In the genomic region with DNA sequence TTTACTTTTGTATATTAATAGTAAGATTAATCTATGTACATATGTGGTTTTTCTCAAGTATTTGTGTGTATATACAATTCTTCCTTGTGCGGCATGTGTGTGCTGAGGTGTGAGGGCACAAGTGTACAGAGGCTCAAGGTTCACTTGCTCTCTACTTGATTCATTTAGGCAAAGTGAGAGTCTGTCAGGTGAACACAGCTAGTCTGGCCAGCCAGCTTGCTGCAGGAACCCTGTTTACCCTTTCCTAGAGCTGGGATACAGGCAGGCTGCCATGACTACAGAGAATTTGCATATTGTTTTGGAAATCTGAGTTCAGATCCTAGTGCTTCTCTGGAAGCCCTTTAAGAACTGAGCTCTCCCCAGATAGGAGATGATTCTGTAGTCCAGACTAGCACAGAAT, we compare ENCODE assay signal across 22 mouse cellular contexts. TPM values are rescaled to one million over a fixed set of nuclear protein-coding genes. Genes with fewer than 3 reads are reported as not detected.
A peak's percentile ranks its signal among the peaks of the same experiment; 100 is the strongest.
DNase-seq lines count a peak whose midpoint lies in the region; ATAC-seq and TF ChIP-seq lines count a peak whose summit lies in the region.
"Had no signal": no experiment of that assay in that cellular context is flagged by ENCODE, and none has a peak within 500 bp of the region (broad histone marks: within the 10 kb centered on the region; RNA-seq: fewer than 3 reads in every experiment).

No protein-coding gene starts in this region.

- TF ChIP-seq CTCF in liver, adult 2 months (IDR thresholded peaks at IDR 0.05; ENCODE audit: low read depth, low read length) = no peak

- H3K9ac ChIP-seq in intestine, embryonic 16.5 days (ENCODE audit: low read depth, low read length) = no peak overlapping the region
- no peak overlapping the region for H3K9ac ChIP-seq in intestine, embryonic 15.5 days
- no peak overlapping the region for H3K9ac ChIP-seq in liver, adult 2 months (ENCODE audit: low read depth, low read length)
- H3K9ac ChIP-seq: embryonic facial prominence, embryonic 12.5 days; forebrain, embryonic 12.5 days; heart, embryonic 15.5 days; hindbrain, embryonic 13.5 days had no signal

- H3K27ac ChIP-seq in intestine, embryonic 16.5 days (ENCODE audit: low read length) = no peak overlapping the region
- H3K27ac ChIP-seq in intestine, embryonic 15.5 days = no peak overlapping the region
- no peak overlapping the region for H3K27ac ChIP-seq in liver, adult 2 months (replicated peaks; ENCODE audit: insufficient read depth, low read depth, low read length)
- H3K27ac ChIP-seq: embryonic facial prominence, embryonic 12.5 days; forebrain, embryonic 12.5 days; heart, embryonic 15.5 days; hindbrain, embryonic 13.5 days had no signal

- no peak for TF ChIP-seq POLR2A in liver, adult 2 months (IDR thresholded peaks at IDR 0.05; ENCODE audit: extremely low read depth, insufficient read depth, low read length)

- peaks cover 9% of the 10 kb centered on the region; the same call in 1 of the 2 replicates for H3K79me2 ChIP-seq in liver, adult 2 months (ENCODE audit: control insufficient read depth, insufficient read depth, low read length)

- H3K36me3 ChIP-seq in intestine, embryonic 16.5 days (ENCODE audit: control insufficient read depth, insufficient read depth, low read length) = no peaks in the 10 kb centered on the region
- H3K36me3 ChIP-seq in intestine, embryonic 15.5 days = no peaks in the 10 kb centered on the region
- 0 out of 2 replicates have a peak, but pooled peaks cover 2% of the 10 kb centered on the region for H3K36me3 ChIP-seq in liver, adult 2 months (ENCODE audit: control insufficient read depth, insufficient read depth, low read length)
- H3K36me3 ChIP-seq: embryonic facial prominence, embryonic 12.5 days; forebrain, embryonic 12.5 days; heart, embryonic 15.5 days; hindbrain, embryonic 13.5 days had no signal

- H3K4me2 ChIP-seq in intestine, embryonic 16.5 days (ENCODE audit: low read depth, low read length) = no peak overlapping the region
- no peak overlapping the region for H3K4me2 ChIP-seq in intestine, embryonic 15.5 days (replicated peaks)
- H3K4me2 ChIP-seq: embryonic facial prominence, embryonic 12.5 days; forebrain, embryonic 12.5 days; heart, embryonic 11.5 days; heart, embryonic 15.5 days; hindbrain, embryonic 13.5 days had no signal

- 0 out of 2 replicates have a peak, but pooled peaks have one; percentile 46 for ATAC-seq in intestine, embryonic 16.5 days
- no peak for ATAC-seq in intestine, embryonic 15.5 days
- ATAC-seq: CD4-positive, CD25-positive, alpha-beta regulatory T cell, adult 4 months; forebrain, embryonic 16.5 days had no signal

- 67% methylated on average over 1 of the region's 1 CpGs for WGBS in intestine, embryonic 16.5 days
- WGBS in intestine, embryonic 15.5 days = 75% methylated on average over 1 of the region's 1 CpGs
- WGBS in liver, adult 2 months = 49% methylated on average over 1 of the region's 1 CpGs

- no peaks in the 10 kb centered on the region for H3K9me3 ChIP-seq in intestine, embryonic 16.5 days (ENCODE audit: control insufficient read depth, low read length)
- no peaks in the 10 kb centered on the region for H3K9me3 ChIP-seq in intestine, embryonic 15.5 days
- H3K9me3 ChIP-seq: embryonic facial prominence, embryonic 12.5 days; forebrain, embryonic 12.5 days; G1E; heart, embryonic 15.5 days; hindbrain, embryonic 13.5 days had no signal

- DNase-seq in kidney, adult 9 months = peak; percentile 33
- DNase-seq in kidney, postnatal 10 days = no peak
- peak; percentile 61 for DNase-seq in liver, adult 2 months (ENCODE audit: extremely low read depth, low read depth, low spot score)
- no peak for DNase-seq in liver
- no peak for DNase-seq in lung, adult 18-20 months
- DNase-seq: adrenal gland, postnatal 10 days; B cell, adult 2 months; cerebellum, adult 11-12 months; cerebellum, adult 9-10 months; gastrocnemius, postnatal 10 days; heart, adult 18-20 months; heart, postnatal 14 days had no signal

- H3K4me3 ChIP-seq in intestine, embryonic 16.5 days (ENCODE audit: low read length) = no peak overlapping the region
- H3K4me3 ChIP-seq in intestine, embryonic 15.5 days (replicated peaks) = no peak overlapping the region
- no peak overlapping the region for H3K4me3 ChIP-seq in liver, adult 2 months (ENCODE audit: insufficient read depth, low read depth, low read length)
- H3K4me3 ChIP-seq: embryonic facial prominence, embryonic 12.5 days; forebrain, embryonic 12.5 days; heart, embryonic 15.5 days; hindbrain, embryonic 13.5 days had no signal

- H3K27me3 ChIP-seq in intestine, embryonic 16.5 days (replicated peaks; ENCODE audit: control insufficient read depth, insufficient read depth, low read length) = no peaks in the 10 kb centered on the region
- no peaks in the 10 kb centered on the region for H3K27me3 ChIP-seq in intestine, embryonic 15.5 days (replicated peaks)
- H3K27me3 ChIP-seq in liver, adult 2 months (ENCODE audit: control insufficient read depth, insufficient read depth, low read length) = no peaks in the 10 kb centered on the region
- H3K27me3 ChIP-seq: embryonic facial prominence, embryonic 12.5 days; forebrain, embryonic 12.5 days; heart, embryonic 15.5 days; hindbrain, embryonic 13.5 days had no signal

- peaks cover 25% of the 10 kb centered on the region for H3K4me1 ChIP-seq in intestine, embryonic 16.5 days (ENCODE audit: control insufficient read depth, insufficient read depth, low read length)
- H3K4me1 ChIP-seq in intestine, embryonic 15.5 days (replicated peaks) = peaks cover 3% of the 10 kb centered on the region; the same call in 1 of the 2 replicates
- peaks cover 1% of the 10 kb centered on the region; the same call in 1 of the 2 replicates for H3K4me1 ChIP-seq in liver, adult 2 months (ENCODE audit: control insufficient read depth, insufficient read depth, low read length)

RNA-seq across cellular contexts. Expression of a gene that starts 7.5 kb away (rescaled TPM):
- 9.0 and 10.1 TPM in 2 replicates for polyA plus RNA-seq in intestine, embryonic 16.5 days (2015; fragmentation: Nextera tagmentation; extraction: Ambion mirVana)
- polyA plus RNA-seq in intestine, embryonic 15.5 days (2015; fragmentation: Nextera tagmentation; extraction: Ambion mirVana) = 13.0 and 13.6 TPM in 2 replicates
- total RNA-seq in liver, adult 2 months (2014; rRNA removed) = 21.7 and 27.3 TPM in 2 replicates
- polyA plus RNA-seq in liver, adult 2 months (2012; rRNA removed) = 3.7 and 5.3 TPM in 2 replicates

RNA-seq across cellular contexts. Expression of a gene that starts 49.7 kb away (rescaled TPM):
- polyA plus RNA-seq in intestine, embryonic 16.5 days (2015; fragmentation: Nextera tagmentation; extraction: Ambion mirVana) = 39.2 and 43.9 TPM in 2 replicates
- 43.8 and 44.8 TPM in 2 replicates for polyA plus RNA-seq in intestine, embryonic 15.5 days (2015; fragmentation: Nextera tagmentation; extraction: Ambion mirVana)
- total RNA-seq in liver, adult 2 months (2014; rRNA removed) = 3.7 and 5.0 TPM in 2 replicates
- polyA plus RNA-seq in liver, adult 2 months (2012; rRNA removed) = 3.7 and 4.7 TPM in 2 replicates

Comparison
In these comparisons a context has a peak if more than half of its experiments do, and no peak if none do; other contexts are left out.
1. DNase-seq: peak in kidney, adult 9 months (single experiment) and liver, adult 2 months (single experiment); none in kidney, postnatal 10 days (single experiment), liver (single experiment) and lung, adult 18-20 months (0 of 2).